9 mouse cellular contexts compared by ENCODE assay signal in genomic region chr17:23700079-23700478, GRCm38 (mm10). TPM values are rescaled to one million over a fixed set of nuclear protein-coding genes. Genes with fewer than 3 reads are reported as not detected.
DNase-seq lines count a peak whose midpoint lies in the region; ATAC-seq and TF ChIP-seq lines count a peak whose summit lies in the region.
"Had no signal": no experiment of that assay in that cellular context is flagged by ENCODE, and none has a peak within 500 bp of the region (broad histone marks: within the 10 kb centered on the region; RNA-seq: fewer than 3 reads in every experiment).

No protein-coding gene starts in this region.

- H3K4me3 ChIP-seq in CH12.LX (replicated peaks in 1 of 3; ENCODE audit: low read depth in 2 of 3, low read length in 2 of 3, poor library complexity in 1 of 3): peak overlapping the region in 1 of 3 experiments; percentile 40
- peak overlapping the region; percentile 62 for H3K4me3 ChIP-seq in forebrain, embryonic 11.5 days (ENCODE audit: low read depth, low read length)
- peak overlapping the region; percentile 70 for H3K4me3 ChIP-seq in heart, embryonic 16.5 days (ENCODE audit: low read length)
- peak overlapping the region; percentile 41 to 60 for H3K4me3 ChIP-seq in liver, embryonic 14.5 days (ENCODE audit: insufficient read depth in 1 of 2, low read depth in 2 of 2, low read length in 2 of 2)
- H3K4me3 ChIP-seq in neural tube, embryonic 11.5 days (ENCODE audit: low read depth, low read length): peak overlapping the region; percentile 67
- H3K4me3 ChIP-seq in stomach, embryonic 16.5 days (replicated peaks; ENCODE audit: low read length): peak overlapping the region; percentile 69

- no peak overlapping the region for H3K27ac ChIP-seq in CH12.LX (ENCODE audit: insufficient read depth, low read depth)
- H3K27ac ChIP-seq in forebrain, embryonic 11.5 days (ENCODE audit: low read depth, low read length): no peak overlapping the region
- H3K27ac ChIP-seq in heart, embryonic 16.5 days (ENCODE audit: low read length): no peak overlapping the region
- H3K27ac ChIP-seq in liver, embryonic 14.5 days: no peak overlapping the region
- no peak overlapping the region for H3K27ac ChIP-seq in neural tube, embryonic 11.5 days (ENCODE audit: low read depth, low read length)
- no peak overlapping the region for H3K27ac ChIP-seq in stomach, embryonic 16.5 days (ENCODE audit: low read length)
- H3K27ac ChIP-seq: macrophage had no signal

- no peak for TF ChIP-seq EP300 in CH12.LX (IDR thresholded peaks at IDR 0.05; ENCODE audit: low read length)
- TF ChIP-seq EP300 in liver, embryonic 14.5 days (IDR thresholded peaks at IDR 0.05; ENCODE audit: low read depth): no peak

- peak; percentile 94 for ATAC-seq in forebrain, embryonic 11.5 days (replicated peaks; ENCODE audit: low FRiP score)
- peak; percentile 97 for ATAC-seq in heart, embryonic 16.5 days (replicated peaks; ENCODE audit: extremely low read depth, insufficient read depth, low FRiP score)
- ATAC-seq in liver, embryonic 14.5 days (ENCODE audit: insufficient read depth): peak; percentile 85
- ATAC-seq in neural tube, embryonic 11.5 days (ENCODE audit: insufficient read depth, low FRiP score, low TSS enrichment): peak; percentile 97
- ATAC-seq in stomach, embryonic 16.5 days (ENCODE audit: insufficient read depth, low FRiP score): peak; percentile 95

- no peak overlapping the region for H3K9ac ChIP-seq in CH12.LX (ENCODE audit: insufficient read depth, low read depth)
- peak overlapping the region; percentile 46; the same call in 1 of the 2 replicates for H3K9ac ChIP-seq in forebrain, embryonic 11.5 days (ENCODE audit: low read length)
- H3K9ac ChIP-seq in heart, embryonic 16.5 days (ENCODE audit: low read length): peak overlapping the region; percentile 72
- H3K9ac ChIP-seq in liver, embryonic 14.5 days (replicated peaks): no peak overlapping the region
- H3K9ac ChIP-seq in neural tube, embryonic 11.5 days (ENCODE audit: low read length): peak overlapping the region; percentile 57
- H3K9ac ChIP-seq in stomach, embryonic 16.5 days (ENCODE audit: low read length): peak overlapping the region; percentile 68

- WGBS in forebrain, embryonic 11.5 days: 1% methylated on average over 23 of the region's 28 CpGs
- WGBS in heart, embryonic 16.5 days: 1% methylated on average over 28 of the region's 28 CpGs
- WGBS in liver, embryonic 14.5 days (ENCODE audit: insufficient replicate concordance): under 1% methylated on average over 28 of the region's 28 CpGs
- WGBS in neural tube, embryonic 11.5 days: under 1% methylated on average over 28 of the region's 28 CpGs
- under 1% methylated on average over 28 of the region's 28 CpGs for WGBS in stomach, embryonic 16.5 days

- TF ChIP-seq POLR2A in CH12.LX (IDR thresholded peaks at IDR 0.05; ENCODE audit: low read depth, low read length): no peak

- TF ChIP-seq CTCF in CH12.LX (conservative IDR thresholded peaks at IDR 0.05 in 1 of 2, IDR thresholded peaks at IDR 0.05 in 1 of 2; ENCODE audit: low read depth in 2 of 2, low read length in 2 of 2): peak in 1 of 2 experiments; percentile 74; a peak in 2 of 4 replicates
- peak; percentile 79 for TF ChIP-seq CTCF in liver, embryonic 14.5 days (IDR thresholded peaks at IDR 0.05; ENCODE audit: low read depth)

- in situ Hi-C loops in CH12.LX (cut with MboI; ENCODE audit: low pct_ligation_motif_present, low pct_unique_long_range_greater_than_20kb, low sequenced_read_pairs): loop anchor here (5.0 kb wide), 1 partner anchor 38 kb away; the partner anchor contains the start of gene Bicdl2

- dilution Hi-C loops in CH12.LX (cut with MboI; ENCODE audit: extremely low pct_ligation_motif_present, extremely low pct_unique_long_range_greater_than_20kb, low sequenced_read_pairs): no loop called here

- H3K4me1 ChIP-seq in CH12.LX (ENCODE audit: control insufficient read depth in 1 of 2, insufficient read depth in 2 of 2): peaks cover 5 to 9% of the 10 kb centered on the region in 2 experiments
- H3K4me1 ChIP-seq in forebrain, embryonic 11.5 days (replicated peaks; ENCODE audit: control insufficient read depth, insufficient read depth, low read length): no peaks in the 10 kb centered on the region; the same call in 1 of the 2 replicates
- peaks cover 8% of the 10 kb centered on the region; the same call in 1 of the 2 replicates for H3K4me1 ChIP-seq in heart, embryonic 16.5 days (ENCODE audit: control insufficient read depth, insufficient read depth, low read length)
- no peaks in the 10 kb centered on the region for H3K4me1 ChIP-seq in liver, embryonic 14.5 days (replicated peaks; ENCODE audit: control insufficient read depth in 2 of 2, insufficient read depth in 2 of 2, low read length in 1 of 2)
- H3K4me1 ChIP-seq in neural tube, embryonic 11.5 days (ENCODE audit: control insufficient read depth, insufficient read depth, low read length): no peaks in the 10 kb centered on the region
- H3K4me1 ChIP-seq in stomach, embryonic 16.5 days (ENCODE audit: control insufficient read depth, insufficient read depth, low read length): peaks cover 5% of the 10 kb centered on the region; the same call in 1 of the 2 replicates

- peaks cover 87% of the 10 kb centered on the region for H3K27me3 ChIP-seq in CH12.LX (replicated peaks)
- peaks cover 31% of the 10 kb centered on the region for H3K27me3 ChIP-seq in forebrain, embryonic 11.5 days (ENCODE audit: control insufficient read depth, insufficient read depth, low read length)
- peaks cover 28% of the 10 kb centered on the region for H3K27me3 ChIP-seq in heart, embryonic 16.5 days (ENCODE audit: control insufficient read depth, insufficient read depth, low read length)
- H3K27me3 ChIP-seq in liver, embryonic 14.5 days (ENCODE audit: control insufficient read depth, insufficient read depth, low read length): peaks cover 40% of the 10 kb centered on the region
- peaks cover 22% of the 10 kb centered on the region for H3K27me3 ChIP-seq in neural tube, embryonic 11.5 days (ENCODE audit: control insufficient read depth, insufficient read depth, low read length)
- peaks cover 10% of the 10 kb centered on the region; the same call in 1 of the 2 replicates for H3K27me3 ChIP-seq in stomach, embryonic 16.5 days (ENCODE audit: control insufficient read depth, insufficient read depth, low read length)

- H3K4me2 ChIP-seq in CH12.LX (ENCODE audit: insufficient read depth, low read depth, poor library complexity, severe bottlenecking): peak overlapping the region; percentile 68
- peak overlapping the region; percentile 100 for H3K4me2 ChIP-seq in forebrain, embryonic 11.5 days (ENCODE audit: low read depth, low read length, severe bottlenecking)
- H3K4me2 ChIP-seq in heart, embryonic 16.5 days (ENCODE audit: low read depth, low read length): peak overlapping the region; percentile 100
- H3K4me2 ChIP-seq in liver, embryonic 14.5 days (ENCODE audit: low read depth): peak overlapping the region; percentile 79
- peak overlapping the region; percentile 99 for H3K4me2 ChIP-seq in neural tube, embryonic 11.5 days (ENCODE audit: low read depth)
- H3K4me2 ChIP-seq in stomach, embryonic 16.5 days (ENCODE audit: low read depth, low read length): peak overlapping the region; percentile 100

- peak; percentile 70 for DNase-seq in CH12.LX (ENCODE audit: extremely low read depth)
- peak; percentile 83 for DNase-seq in c-Kit-positive CD71-positive TER-119-negative erythroid progenitor cells, embryonic 14.5 days (ENCODE audit: low read depth)
- DNase-seq in forebrain, embryonic 11.5 days (ENCODE audit: low spot score): peak; percentile 91
- DNase-seq in kidney, postnatal 36 days: peak; percentile 96 to 97
- DNase-seq in liver, embryonic 14.5 days (ENCODE audit: low read depth in 3 of 3, low spot score in 3 of 3): peak; percentile 46 to 56 (median 54)
- peak; percentile 89 for DNase-seq in neural tube, embryonic 11.5 days (ENCODE audit: low spot score)

- H3K79me2 ChIP-seq in CH12.LX (replicated peaks; ENCODE audit: control insufficient read depth, extremely low read depth, insufficient read depth, poor library complexity, severe bottlenecking): no peaks in the 10 kb centered on the region

- no peaks in the 10 kb centered on the region for H3K36me3 ChIP-seq in CH12.LX (replicated peaks in 1 of 2; ENCODE audit: control insufficient read depth in 1 of 2, insufficient read depth in 1 of 2, low read length in 1 of 2)
- no peaks in the 10 kb centered on the region for H3K36me3 ChIP-seq in forebrain, embryonic 11.5 days (ENCODE audit: control insufficient read depth, insufficient read depth, low read length)
- H3K36me3 ChIP-seq in heart, embryonic 16.5 days (ENCODE audit: control insufficient read depth, insufficient read depth): no peaks in the 10 kb centered on the region
- no peaks in the 10 kb centered on the region for H3K36me3 ChIP-seq in liver, embryonic 14.5 days (replicated peaks; ENCODE audit: control insufficient read depth, insufficient read depth, low read depth)
- no peaks in the 10 kb centered on the region for H3K36me3 ChIP-seq in neural tube, embryonic 11.5 days (ENCODE audit: control insufficient read depth, insufficient read depth, low read length)
- no peaks in the 10 kb centered on the region for H3K36me3 ChIP-seq in stomach, embryonic 16.5 days (ENCODE audit: control insufficient read depth, insufficient read depth, low read length)

- H3K9me3 ChIP-seq in CH12.LX (replicated peaks; ENCODE audit: low read length): no peaks in the 10 kb centered on the region
- H3K9me3 ChIP-seq in forebrain, embryonic 11.5 days (ENCODE audit: control insufficient read depth, low read length): no peaks in the 10 kb centered on the region
- no peaks in the 10 kb centered on the region for H3K9me3 ChIP-seq in heart, embryonic 16.5 days (replicated peaks; ENCODE audit: control insufficient read depth, low read length)
- no peaks in the 10 kb centered on the region for H3K9me3 ChIP-seq in liver, embryonic 14.5 days (ENCODE audit: control insufficient read depth, low read length)
- no peaks in the 10 kb centered on the region for H3K9me3 ChIP-seq in neural tube, embryonic 11.5 days (ENCODE audit: control insufficient read depth, low read length)
- H3K9me3 ChIP-seq in stomach, embryonic 16.5 days (replicated peaks; ENCODE audit: control insufficient read depth, low read length): no peaks in the 10 kb centered on the region

- TF ChIP-seq RAD21 in CH12.LX (IDR thresholded peaks at IDR 0.05; ENCODE audit: low read depth, low read length): peak; percentile 66

RNA-seq across cellular contexts. Expression of gene Cldn9, which starts 16.3 kb away (rescaled TPM):
- total RNA-seq in CH12.LX (2012; rRNA removed) (0.08 TPM in 1 of 2 replicates, not detected in the other), CH12.LX (2014; rRNA removed) (not detected in 2 replicates)
- not detected in 2 replicates for polyA plus RNA-seq in CH12.LX (2012; ENCODE audit: insufficient read length, low read depth)
- 4.8 and 6.6 TPM in 2 replicates for polyA plus RNA-seq in forebrain, embryonic 11.5 days (2014; fragmentation: Nextera tagmentation; extraction: Ambion mirVana)
- 0.22 and 0.84 TPM in 2 replicates for polyA plus RNA-seq in heart, embryonic 16.5 days (2015; fragmentation: Nextera tagmentation; extraction: Ambion mirVana)
- polyA plus RNA-seq in liver, embryonic 14.5 days (2012; rRNA removed): 0.04 TPM in 2 replicates
- polyA plus RNA-seq in liver, embryonic 14.5 days (2014; fragmentation: Nextera tagmentation; extraction: Ambion mirVana): 0.21 TPM in 1 of 2 replicates, not detected in the other
- polyA plus RNA-seq in neural tube, embryonic 11.5 days (2014; fragmentation: Nextera tagmentation; extraction: Ambion mirVana): 1.3 and 1.9 TPM in 2 replicates
- polyA plus RNA-seq in stomach, embryonic 16.5 days (2015; fragmentation: Nextera tagmentation; extraction: Ambion mirVana): 1.3 and 2.2 TPM in 2 replicates
- polyA plus RNA-seq: macrophage had no signal

RNA-seq across cellular contexts. Expression of gene Cldn6, which starts 21.0 kb away (rescaled TPM):
- not detected in 2 replicates for total RNA-seq in CH12.LX (2012; rRNA removed)
- not detected in 2 replicates for total RNA-seq in CH12.LX (2014; rRNA removed)
- polyA plus RNA-seq in CH12.LX (2012; ENCODE audit: insufficient read length, low read depth): not detected in 2 replicates
- polyA plus RNA-seq in forebrain, embryonic 11.5 days (2014; fragmentation: Nextera tagmentation; extraction: Ambion mirVana): 8.7 and 9.7 TPM in 2 replicates
- 1.7 and 15.9 TPM in 2 replicates for polyA plus RNA-seq in heart, embryonic 16.5 days (2015; fragmentation: Nextera tagmentation; extraction: Ambion mirVana)
- 0.64 and 0.68 TPM in 2 replicates for polyA plus RNA-seq in liver, embryonic 14.5 days (2012; rRNA removed)
- 0.15 and 0.50 TPM in 2 replicates for polyA plus RNA-seq in liver, embryonic 14.5 days (2014; fragmentation: Nextera tagmentation; extraction: Ambion mirVana)
- polyA plus RNA-seq in neural tube, embryonic 11.5 days (2014; fragmentation: Nextera tagmentation; extraction: Ambion mirVana): 8.7 and 11.1 TPM in 2 replicates
- 69.6 and 70.6 TPM in 2 replicates for polyA plus RNA-seq in stomach, embryonic 16.5 days (2015; fragmentation: Nextera tagmentation; extraction: Ambion mirVana)
- polyA plus RNA-seq: macrophage had no signal

RNA-seq across cellular contexts. Expression of gene 1520401A03Rik, which starts 22.5 kb away (rescaled TPM):
- total RNA-seq in CH12.LX (2012; rRNA removed): 0.08 TPM in 1 of 2 replicates, not detected in the other
- not detected in 2 replicates for total RNA-seq in CH12.LX (2014; rRNA removed)
- not detected in 2 replicates for polyA plus RNA-seq in CH12.LX (2012; ENCODE audit: insufficient read length, low read depth)
- polyA plus RNA-seq in forebrain, embryonic 11.5 days (2014; fragmentation: Nextera tagmentation; extraction: Ambion mirVana): not detected in 2 replicates
- polyA plus RNA-seq in heart, embryonic 16.5 days (2015; fragmentation: Nextera tagmentation; extraction: Ambion mirVana): not detected in 2 replicates
- polyA plus RNA-seq in liver, embryonic 14.5 days (2012; rRNA removed): 0.04 and 0.09 TPM in 2 replicates
- polyA plus RNA-seq in liver, embryonic 14.5 days (2014; fragmentation: Nextera tagmentation; extraction: Ambion mirVana): not detected in 2 replicates
- 0.25 and 0.58 TPM in 2 replicates for polyA plus RNA-seq in neural tube, embryonic 11.5 days (2014; fragmentation: Nextera tagmentation; extraction: Ambion mirVana)
- polyA plus RNA-seq in stomach, embryonic 16.5 days (2015; fragmentation: Nextera tagmentation; extraction: Ambion mirVana): 0.23 TPM in 1 of 2 replicates, not detected in the other
- polyA plus RNA-seq: macrophage had no signal

RNA-seq across cellular contexts. Expression of gene Tnfrsf12a, which starts 22.8 kb away (rescaled TPM):
- total RNA-seq in CH12.LX (2012; rRNA removed) (4.3 and 5.1 TPM in 2 replicates), CH12.LX (2014; rRNA removed) (1.5 and 2.3 TPM in 2 replicates)
- 0.64 and 1.2 TPM in 2 replicates for polyA plus RNA-seq in CH12.LX (2012; ENCODE audit: insufficient read length, low read depth)
- 2.5 and 2.7 TPM in 2 replicates for polyA plus RNA-seq in forebrain, embryonic 11.5 days (2014; fragmentation: Nextera tagmentation; extraction: Ambion mirVana)
- 100 and 122 TPM in 2 replicates for polyA plus RNA-seq in heart, embryonic 16.5 days (2015; fragmentation: Nextera tagmentation; extraction: Ambion mirVana)
- polyA plus RNA-seq in liver, embryonic 14.5 days (2012; rRNA removed): 1.4 and 1.7 TPM in 2 replicates
- 3.0 and 3.9 TPM in 2 replicates for polyA plus RNA-seq in liver, embryonic 14.5 days (2014; fragmentation: Nextera tagmentation; extraction: Ambion mirVana)
- polyA plus RNA-seq in neural tube, embryonic 11.5 days (2014; fragmentation: Nextera tagmentation; extraction: Ambion mirVana): 2.3 and 3.6 TPM in 2 replicates
- polyA plus RNA-seq in stomach, embryonic 16.5 days (2015; fragmentation: Nextera tagmentation; extraction: Ambion mirVana): 24.1 and 26.6 TPM in 2 replicates

RNA-seq across cellular contexts. Expression of gene Pkmyt1, which starts 26.1 kb away (rescaled TPM):
- 21.4 and 25.4 TPM in 2 replicates for total RNA-seq in CH12.LX (2012; rRNA removed)
- 11.4 and 12.6 TPM in 2 replicates for total RNA-seq in CH12.LX (2014; rRNA removed)
- 30.7 and 37.0 TPM in 2 replicates for polyA plus RNA-seq in CH12.LX (2012; ENCODE audit: insufficient read length, low read depth)
- polyA plus RNA-seq in forebrain, embryonic 11.5 days (2014; fragmentation: Nextera tagmentation; extraction: Ambion mirVana): 61.3 and 62.9 TPM in 2 replicates
- polyA plus RNA-seq in heart, embryonic 16.5 days (2015; fragmentation: Nextera tagmentation; extraction: Ambion mirVana): 29.7 and 33.3 TPM in 2 replicates
- 29.6 and 35.0 TPM in 2 replicates for polyA plus RNA-seq in liver, embryonic 14.5 days (2012; rRNA removed)
- polyA plus RNA-seq in liver, embryonic 14.5 days (2014; fragmentation: Nextera tagmentation; extraction: Ambion mirVana): 21.2 and 24.5 TPM in 2 replicates
- 37.2 and 44.5 TPM in 2 replicates for polyA plus RNA-seq in neural tube, embryonic 11.5 days (2014; fragmentation: Nextera tagmentation; extraction: Ambion mirVana)
- polyA plus RNA-seq in stomach, embryonic 16.5 days (2015; fragmentation: Nextera tagmentation; extraction: Ambion mirVana): 40.9 and 43.3 TPM in 2 replicates

Comparison
In these comparisons a context has a peak if more than half of its experiments do, and no peak if none do; other contexts are left out.
1. H3K9ac ChIP-seq: peak in forebrain, embryonic 11.5 days (single experiment), heart, embryonic 16.5 days (single experiment), neural tube, embryonic 11.5 days (single experiment) and stomach, embryonic 16.5 days (single experiment); none in CH12.LX (single experiment) and liver, embryonic 14.5 days (single experiment).
2. Peak in every context shown above with its lines, with median percentiles within 50 percentile points of each other: DNase-seq, H3K4me2 ChIP-seq and ATAC-seq.